Comparison of ENCODE assay signal across 13 mouse cellular contexts in genomic region chr13:43766786-43767680, GRCm38 (mm10). TPM values are rescaled to one million over a fixed set of nuclear protein-coding genes. Genes with fewer than 3 reads are reported as not detected.
DNase-seq lines count a peak whose midpoint lies in the region; ATAC-seq and TF ChIP-seq lines count a peak whose summit lies in the region.
"Had no signal": no experiment of that assay in that cellular context is flagged by ENCODE, and none has a peak within 500 bp of the region (broad histone marks: within the 10 kb centered on the region; RNA-seq: fewer than 3 reads in every experiment).

No protein-coding gene starts in this region.

- H3K27ac ChIP-seq in midbrain, embryonic 12.5 days (replicated peaks) = no peak overlapping the region
- no peak overlapping the region for H3K27ac ChIP-seq in midbrain, embryonic 10.5 days (replicated peaks)
- H3K27ac ChIP-seq in embryonic facial prominence, embryonic 14.5 days (replicated peaks; ENCODE audit: low read depth, low read length) = 0 out of 2 replicates have a peak overlapping the region, but pooled peaks have one; percentile 39
- peak overlapping the region; percentile 66 for H3K27ac ChIP-seq in hindbrain, embryonic 13.5 days
- 0 out of 2 replicates have a peak overlapping the region, but pooled peaks have one; percentile 26 for H3K27ac ChIP-seq in midbrain, postnatal 0 days (ENCODE audit: low read depth, low read length)

- TF ChIP-seq CTCF in midbrain, postnatal 0 days (IDR thresholded peaks at IDR 0.05) = no peak

- H3K4me2 ChIP-seq in midbrain, embryonic 12.5 days (replicated peaks) = no peak overlapping the region
- no peak overlapping the region for H3K4me2 ChIP-seq in embryonic facial prominence, embryonic 14.5 days (ENCODE audit: low read depth, low read length)
- no peak overlapping the region for H3K4me2 ChIP-seq in hindbrain, embryonic 13.5 days
- no peak overlapping the region for H3K4me2 ChIP-seq in midbrain, postnatal 0 days (ENCODE audit: low read depth, low read length, poor library complexity, severe bottlenecking)

- peaks cover 10% of the 10 kb centered on the region for H3K4me1 ChIP-seq in midbrain, embryonic 12.5 days
- peaks cover 4% of the 10 kb centered on the region; the same call in 1 of the 2 replicates for H3K4me1 ChIP-seq in midbrain, embryonic 10.5 days
- H3K4me1 ChIP-seq in embryonic facial prominence, embryonic 14.5 days (ENCODE audit: control insufficient read depth, insufficient read depth, low read length) = peaks cover 18% of the 10 kb centered on the region
- H3K4me1 ChIP-seq in hindbrain, embryonic 13.5 days (replicated peaks) = peaks cover 19% of the 10 kb centered on the region
- H3K4me1 ChIP-seq in midbrain, postnatal 0 days (ENCODE audit: insufficient read depth, low read length) = peaks cover 2% of the 10 kb centered on the region; the same call in 1 of the 2 replicates

- H3K36me3 ChIP-seq in midbrain, embryonic 12.5 days = no peaks in the 10 kb centered on the region
- H3K36me3 ChIP-seq in midbrain, embryonic 10.5 days = no peaks in the 10 kb centered on the region
- no peaks in the 10 kb centered on the region for H3K36me3 ChIP-seq in embryonic facial prominence, embryonic 14.5 days (ENCODE audit: control insufficient read depth, insufficient read depth, low read length)
- no peaks in the 10 kb centered on the region for H3K36me3 ChIP-seq in hindbrain, embryonic 13.5 days
- no peaks in the 10 kb centered on the region for H3K36me3 ChIP-seq in midbrain, postnatal 0 days (ENCODE audit: insufficient read depth, low read length)

- no peak for DNase-seq in midbrain, embryonic 10.5 days (ENCODE audit: low spot score)
- DNase-seq in embryonic facial prominence, embryonic 14.5 days (ENCODE audit: low spot score) = peak; percentile 77
- peak; percentile 64 for DNase-seq in midbrain, postnatal 0 days (ENCODE audit: low spot score)
- DNase-seq in lung, postnatal 25 days (ENCODE audit: low spot score) = no peak
- no peak for DNase-seq in heart, adult 9 months (ENCODE audit: low spot score in 2 of 2)
- no peak for DNase-seq in kidney, adult 9 months
- DNase-seq: liver; lung, postnatal 10 days; retina, postnatal 1 day had no signal

- H3K4me3 ChIP-seq in midbrain, embryonic 12.5 days = no peak overlapping the region
- no peak overlapping the region for H3K4me3 ChIP-seq in midbrain, embryonic 10.5 days
- H3K4me3 ChIP-seq in embryonic facial prominence, embryonic 14.5 days (ENCODE audit: low read depth, low read length) = no peak overlapping the region
- no peak overlapping the region for H3K4me3 ChIP-seq in hindbrain, embryonic 13.5 days
- no peak overlapping the region for H3K4me3 ChIP-seq in midbrain, postnatal 0 days (ENCODE audit: low read depth, low read length)
- H3K4me3 ChIP-seq: myocyte had no signal

- H3K9me3 ChIP-seq in midbrain, embryonic 12.5 days = no peaks in the 10 kb centered on the region
- H3K9me3 ChIP-seq in midbrain, embryonic 10.5 days (replicated peaks) = no peaks in the 10 kb centered on the region
- H3K9me3 ChIP-seq in embryonic facial prominence, embryonic 14.5 days (ENCODE audit: control insufficient read depth, low read length) = no peaks in the 10 kb centered on the region
- no peaks in the 10 kb centered on the region for H3K9me3 ChIP-seq in hindbrain, embryonic 13.5 days
- no peaks in the 10 kb centered on the region for H3K9me3 ChIP-seq in midbrain, postnatal 0 days (ENCODE audit: low read length)

- 61% methylated on average over 7 of the region's 7 CpGs for WGBS in midbrain, embryonic 12.5 days
- 85% methylated on average over 7 of the region's 7 CpGs for WGBS in midbrain, embryonic 10.5 days
- 62% methylated on average over 7 of the region's 7 CpGs for WGBS in embryonic facial prominence, embryonic 14.5 days
- WGBS in hindbrain, embryonic 13.5 days = 49% methylated on average over 7 of the region's 7 CpGs
- WGBS in midbrain, postnatal 0 days = 38% methylated on average over 7 of the region's 7 CpGs

- peak; percentile 49; the same call in 1 of the 2 replicates for ATAC-seq in midbrain, embryonic 12.5 days (ENCODE audit: low FRiP score, low read depth)
- ATAC-seq in embryonic facial prominence, embryonic 14.5 days (ENCODE audit: low read depth) = peak; percentile 65
- ATAC-seq in hindbrain, embryonic 13.5 days (ENCODE audit: low FRiP score) = peak; percentile 74
- peak; percentile 71 for ATAC-seq in midbrain, postnatal 0 days (ENCODE audit: low FRiP score)

- no peak overlapping the region for H3K9ac ChIP-seq in midbrain, embryonic 12.5 days (replicated peaks)
- H3K9ac ChIP-seq in embryonic facial prominence, embryonic 14.5 days (ENCODE audit: low read depth, low read length) = no peak overlapping the region
- no peak overlapping the region for H3K9ac ChIP-seq in hindbrain, embryonic 13.5 days
- no peak overlapping the region for H3K9ac ChIP-seq in midbrain, postnatal 0 days (replicated peaks; ENCODE audit: low read length, poor library complexity, severe bottlenecking)

- peaks cover 2% of the 10 kb centered on the region; the same call in 1 of the 2 replicates for H3K27me3 ChIP-seq in midbrain, embryonic 12.5 days
- no peaks in the 10 kb centered on the region for H3K27me3 ChIP-seq in midbrain, embryonic 10.5 days (ENCODE audit: low read depth, poor library complexity, severe bottlenecking)
- no peaks in the 10 kb centered on the region for H3K27me3 ChIP-seq in embryonic facial prominence, embryonic 14.5 days (replicated peaks; ENCODE audit: control insufficient read depth, insufficient read depth, low read length)
- H3K27me3 ChIP-seq in hindbrain, embryonic 13.5 days = no peaks in the 10 kb centered on the region
- no peaks in the 10 kb centered on the region for H3K27me3 ChIP-seq in midbrain, postnatal 0 days (ENCODE audit: insufficient read depth, low read length)

RNA-seq across cellular contexts. Expression of gene Cd83, which starts 17.5 kb away (rescaled TPM):
- 4.5 and 7.0 TPM in 2 replicates for polyA plus RNA-seq in midbrain, embryonic 12.5 days (2016; fragmentation: Nextera tagmentation; extraction: Ambion mirVana)
- 4.7 and 4.9 TPM in 2 replicates for polyA plus RNA-seq in midbrain, embryonic 10.5 days (2016; fragmentation: Nextera tagmentation; extraction: Ambion mirVana)
- polyA plus RNA-seq in embryonic facial prominence, embryonic 14.5 days (2014; fragmentation: Nextera tagmentation; extraction: Ambion mirVana) = 8.8 and 10.9 TPM in 2 replicates
- 17.4 and 18.1 TPM in 2 replicates for polyA plus RNA-seq in hindbrain, embryonic 13.5 days (2015; fragmentation: Nextera tagmentation; extraction: Ambion mirVana)
- 36.0 and 38.8 TPM in 2 replicates for total RNA-seq in midbrain, postnatal 0 days (2014; rRNA removed)
- 36.6 and 43.6 TPM in 2 replicates for polyA plus RNA-seq in midbrain, postnatal 0 days (2015; fragmentation: Nextera tagmentation; extraction: Ambion mirVana)
- total RNA-seq: granulocyte monocyte progenitor cell, adult 5-6 weeks had no signal
- polyA plus RNA-seq: myocyte had no signal

Comparison
In these comparisons a context has a peak if more than half of its experiments do, and no peak if none do; other contexts are left out.
1. H3K27ac ChIP-seq: peak in embryonic facial prominence, embryonic 14.5 days (single experiment), hindbrain, embryonic 13.5 days (single experiment) and midbrain, postnatal 0 days (single experiment); none in midbrain, embryonic 12.5 days (single experiment) and midbrain, embryonic 10.5 days (single experiment).
2. DNase-seq: peak in embryonic facial prominence, embryonic 14.5 days (single experiment) and midbrain, postnatal 0 days (single experiment); none in midbrain, embryonic 10.5 days (single experiment), lung, postnatal 25 days (single experiment), heart, adult 9 months (0 of 2) and kidney, adult 9 months (single experiment).
3. Peak in every context shown above with its lines, with median percentiles within 50 percentile points of each other: ATAC-seq.